Mouse (Mus musculus) MEL (cell line): ENCODE data around the gene Fkrp.

Experiments
- CTCF ChIP-seq, 3 experiments: IDR thresholded peaks in 2 of 3; conservative IDR thresholded peaks in 1 of 3; 2 replicates each; pipeline ENCODE4 v1.5.1; 2011 to 2012; ENCODE audit warnings: low read length in 3 of 3, low read depth in 2 of 3, mild to moderate bottlenecking in 2 of 3, improper control_type of control experiment in 1 of 3, inconsistent platforms in 1 of 3, mixed read lengths in 1 of 3, moderate library complexity in 1 of 3; ENCODE audit not compliant: control insufficient read depth in 1 of 3, insufficient read depth in 1 of 3, poor library complexity in 1 of 3, severe bottlenecking in 1 of 3
- GABPA ChIP-seq: IDR thresholded peaks from 2 replicates; pipeline ENCODE4 v1.6.1; 2012; ENCODE audit warnings: low read depth, mild to moderate bottlenecking, inconsistent platforms, low read length, improper control_type of control experiment, moderate library complexity
- MAX ChIP-seq: IDR thresholded peaks from 2 replicates; pipeline ENCODE4 v1.6.1; 2011; ENCODE audit warnings: low read length, improper control_type of control experiment
- MXI1 ChIP-seq: IDR thresholded peaks from 2 replicates; pipeline ENCODE4 v1.6.1; 2011; ENCODE audit warnings: mild to moderate bottlenecking, low read depth, low read length, improper control_type of control experiment
- ZMIZ1 ChIP-seq: IDR thresholded peaks from 2 replicates; pipeline ENCODE4 v1.6.1; 2012; ENCODE audit warnings: low read depth, mild to moderate bottlenecking, inconsistent platforms, low read length, improper control_type of control experiment, moderate library complexity

- TF ChIP-seq MXI1, result no peak
- no peak for TF ChIP-seq CTCF (IDR thresholded peaks at IDR 0.05 in 2 of 3, conservative IDR thresholded peaks at IDR 0.05 in 1 of 3; ENCODE audit: control insufficient read depth in 1 of 3, insufficient read depth in 1 of 3, low read depth in 2 of 3, low read length in 3 of 3, poor library complexity in 1 of 3, severe bottlenecking in 1 of 3)
- TF ChIP-seq GABPA, result no peak
- no peak for TF ChIP-seq ZMIZ1
- no peak for TF ChIP-seq MAX
Observed at GRCm38 (mm10) chr7:16780076-16780475, 36.5 kb downstream of the Fkrp start.
